Mouse (Mus musculus) gastrocnemius, postnatal 14 days (tissue): Measurements from ENCODE around the gene Rin1. TPM values are rescaled to one million over a fixed set of nuclear protein-coding genes. Genes with fewer than 3 reads are reported as not detected.
"Not testable (repeated sequence)": the region's sequence is repeated elsewhere in the genome, so short reads cannot be mapped to it uniquely, and the experiment has no call there.

ENCODE experiments used
- DNase-seq: peaks from one replicate; pipeline ENCODE4 v3.0.0; 2021; ENCODE audit warnings: mixed read lengths
- intact Hi-C: fragments of 180-260 bp; cut with DNase I; formaldehyde crosslinking; loops from one replicate; pipeline ENCODE4 v1.15.1; 2025; ENCODE audit warnings: low total_unique reads
- long read RNA-seq, 2 experiments: library from polyadenylated mRNA; stranded (forward); transcript quantifications; one replicate each; pipeline ENCODE4 v2.0.0; 2021
- total RNA-seq, 2 experiments: library from RNA; stranded (reverse); gene quantifications; 2 replicates each; pipeline ENCODE4 v1.2.3; 2021

The Rin1 gene
- 1 to 10 TPM in 1 of 2 experiments, under 1 TPM in 1; 0.55 to 1.1 TPM for total RNA-seq
- long read RNA-seq, experiment 1, partial matches to known transcripts: 1 of 1 reads
- long read RNA-seq, experiment 1, other reads (novel, unspliced or antisense): 0 of 1 reads
- long read RNA-seq, experiment 2, partial matches to known transcripts: 1 of 1 reads
- long read RNA-seq, experiment 2, other reads (novel, unspliced or antisense): 0 of 1 reads

- DNase-seq: no peak
These were observed at the start of gene Rin1 for GRCm38 (mm10) chr19:5050047-5050905. TSS of gene Rin1 (plus strand) at chr19:5050481.

GRCm38 (mm10) chr19:5001666-5002406, 48.4 kb upstream of the Rin1 start:
- DNase-seq: peak; percentile 69
- intact Hi-C loops: loop anchor here (2.0 to 5.0 kb wide), 2 partner anchors 21 to 40 kb away; partner anchors contain the start of gene Mrpl11

More at GRCm38 (mm10) chr19:5050047-5050905, at the start of gene Rin1:
- intact Hi-C loops: no loop called here

- intact Hi-C loops: loop anchor here (2.0 to 5.0 kb wide), 2 partner anchors 23 to 41 kb away; partner anchors contain the start of gene Mrpl11
- not testable (repeated sequence) for DNase-seq
These were observed 46.6 kb upstream of the Rin1 start for GRCm38 (mm10) chr19:5003644-5004043.

GRCm38 (mm10) chr19:5004925-5005324, 45.4 kb upstream of the Rin1 start:
- no peak for DNase-seq
- intact Hi-C loops: loop anchor here (5.0 kb wide), 1 partner anchor 43 kb away; the partner anchor contains the start of gene Mrpl11

- intact Hi-C loops: no loop called here
- DNase-seq: no peak
These were observed 37.1 kb upstream of the Rin1 start for GRCm38 (mm10) chr19:5013138-5013537.

- intact Hi-C loops: no loop called here
- peak; percentile 24 for DNase-seq
These were observed 35.3 kb upstream of the Rin1 start for GRCm38 (mm10) chr19:5014961-5015398.

- intact Hi-C loops: no loop called here
- DNase-seq: no peak
These were observed 34.0 kb upstream of the Rin1 start for GRCm38 (mm10) chr19:5016221-5016742.

- intact Hi-C loops: no loop called here
- peak; percentile 67 for DNase-seq
These were observed 33.5 kb upstream of the Rin1 start for GRCm38 (mm10) chr19:5016782-5017181.

GRCm38 (mm10) chr19:5017611-5018010, 32.7 kb upstream of the Rin1 start:
- intact Hi-C loops: no loop called here
- no peak for DNase-seq

GRCm38 (mm10) chr19:5018191-5018590, 32.1 kb upstream of the Rin1 start:
- no peak for DNase-seq
- intact Hi-C loops: no loop called here

GRCm38 (mm10) chr19:5021416-5021815, 28.9 kb upstream of the Rin1 start:
- intact Hi-C loops: no loop called here
- DNase-seq: no peak

- intact Hi-C loops: no loop called here
- DNase-seq: peak; percentile 93
These were observed 26.4 kb upstream of the Rin1 start, which contains the start of gene Slc29a2 for GRCm38 (mm10) chr19:5023621-5024479. TSS of gene Slc29a2 (plus strand) at chr19:5023860.

- no peak for DNase-seq
- intact Hi-C loops: no loop called here
These were observed 24.2 kb upstream of the Rin1 start for GRCm38 (mm10) chr19:5026111-5026510.

GRCm38 (mm10) chr19:5032686-5033085, 17.6 kb upstream of the Rin1 start:
- intact Hi-C loops: no loop called here

GRCm38 (mm10) chr19:5036577-5036976, 13.7 kb upstream of the Rin1 start:
- no peak for DNase-seq
- intact Hi-C loops: no loop called here

More at GRCm38 (mm10) chr19:5032686-5033085, 17.6 kb upstream of the Rin1 start:
- no peak for DNase-seq

GRCm38 (mm10) chr19:5037678-5038571, 12.4 kb upstream of the Rin1 start:
- DNase-seq: peak; percentile 68
- intact Hi-C loops: no loop called here

- DNase-seq: peak; percentile 91
- intact Hi-C loops: no loop called here
These were observed 11.5 kb upstream of the Rin1 start, which contains the start of the genes B4gat1 and AC124502.3 for GRCm38 (mm10) chr19:5038709-5039156. TSS of gene B4gat1 (plus strand) at chr19:5038826. TSS of gene AC124502.3 (plus strand) at chr19:5038891.
